Mouse (Mus musculus) cortical plate, adult 2 months (tissue): ENCODE results near the gene Myoz1.
A peak's percentile ranks its signal among the peaks of the same experiment; 100 is the strongest.

Experiments
- CTCF ChIP-seq: fragments of 200-500 bp; IDR thresholded peaks from 2 replicates; pipeline ENCODE4 v1.5.1; 2011; ENCODE audit warnings: mild to moderate bottlenecking, control low read depth, low read length; ENCODE audit not compliant: insufficient read depth; ENCODE audit errors: extremely low read depth
- POLR2A ChIP-seq: fragments of 200-500 bp; IDR thresholded peaks from 2 replicates; pipeline ENCODE4 v1.6.1; 2011; ENCODE audit warnings: mild to moderate bottlenecking, low read length, control low read depth; ENCODE audit not compliant: insufficient read depth; ENCODE audit errors: extremely low read depth

DNA sequence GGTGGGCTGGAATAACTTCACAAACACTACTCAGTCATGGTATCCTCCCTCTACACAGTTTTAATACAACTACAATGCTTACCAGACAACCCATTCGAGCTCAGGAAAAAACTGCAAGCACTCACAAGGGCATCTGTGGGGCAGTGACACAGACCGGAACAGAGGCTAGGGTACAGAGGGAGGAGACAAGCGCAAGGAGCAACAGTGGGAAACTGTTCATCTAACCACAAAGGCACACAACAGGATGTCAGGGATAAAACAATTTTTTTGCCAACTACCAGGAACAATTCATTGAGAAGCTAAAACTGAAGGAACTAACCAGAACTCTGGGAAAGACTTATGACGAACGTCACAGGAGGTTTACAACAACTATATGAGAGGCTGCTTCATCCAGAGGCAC is 38.1 kb downstream of the Myoz1 start:
- TF ChIP-seq CTCF (no peak), POLR2A (peak; percentile 59; the same call in 1 of the 2 replicates)
